Mouse (Mus musculus) c-Kit-positive CD71-positive TER-119-negative erythroid progenitor cells, embryonic 14.5 days (primary cell): ENCODE data around the gene Ap3m1.
A peak's percentile ranks its signal among the peaks of the same experiment; 100 is the strongest.

Source experiments
- DNase-seq: peaks from one replicate; pipeline ENCODE4 v3.0.0-alpha.2; 2013; ENCODE audit warnings: low read depth

Ap3m1 gene

DNA sequence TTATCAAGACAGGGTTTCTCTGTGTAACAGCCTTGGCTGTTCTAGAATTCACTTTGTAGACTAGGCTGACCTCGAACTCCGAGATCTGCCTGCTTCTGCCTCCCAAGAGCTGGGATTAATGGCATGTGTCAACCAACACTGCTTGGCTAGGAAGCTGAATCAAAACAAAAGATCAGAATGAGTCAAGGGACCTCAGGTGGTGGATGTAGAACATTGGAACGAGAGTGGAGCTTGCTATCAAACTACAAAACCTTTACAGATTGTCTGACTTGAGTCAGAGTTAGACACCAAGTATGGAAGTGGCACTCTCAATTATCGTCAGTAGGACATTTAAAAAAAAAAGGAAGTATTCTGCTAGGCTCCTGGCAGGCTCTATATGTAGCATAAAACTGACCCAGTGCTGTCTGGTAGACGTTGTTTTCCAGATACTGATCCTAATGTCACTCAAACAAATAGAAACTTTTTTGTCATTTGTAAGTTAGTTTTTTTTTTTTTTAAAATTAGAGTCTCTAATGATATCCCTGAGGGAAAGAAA is 38.4 kb downstream of the Ap3m1 start:
- DNase-seq: no peak

- DNase-seq: no peak
Measured at GRCm38 (mm10) chr14:20999617-21000016, 52.7 kb downstream of the Ap3m1 start.

DNA sequence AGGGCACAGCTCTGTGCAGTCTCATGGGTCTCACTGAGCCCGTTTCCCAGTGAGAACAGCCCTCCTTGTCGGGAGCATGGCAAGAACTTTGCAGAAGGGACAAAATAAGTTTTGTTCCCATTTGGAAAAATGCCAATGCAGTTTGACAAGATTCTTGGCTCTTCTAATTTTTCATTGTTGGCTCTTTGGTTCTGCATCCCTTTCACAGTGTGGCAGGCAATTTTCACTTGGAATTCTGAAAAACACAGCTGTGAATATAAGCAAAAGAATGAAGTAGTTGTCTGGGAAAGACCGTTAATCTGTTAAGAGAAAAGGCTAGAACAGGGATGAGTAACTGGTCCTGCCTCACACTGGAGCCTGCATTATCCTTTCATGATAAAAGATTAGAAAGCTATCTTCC is 54.8 kb downstream of the Ap3m1 start:
- no peak for DNase-seq

DNA sequence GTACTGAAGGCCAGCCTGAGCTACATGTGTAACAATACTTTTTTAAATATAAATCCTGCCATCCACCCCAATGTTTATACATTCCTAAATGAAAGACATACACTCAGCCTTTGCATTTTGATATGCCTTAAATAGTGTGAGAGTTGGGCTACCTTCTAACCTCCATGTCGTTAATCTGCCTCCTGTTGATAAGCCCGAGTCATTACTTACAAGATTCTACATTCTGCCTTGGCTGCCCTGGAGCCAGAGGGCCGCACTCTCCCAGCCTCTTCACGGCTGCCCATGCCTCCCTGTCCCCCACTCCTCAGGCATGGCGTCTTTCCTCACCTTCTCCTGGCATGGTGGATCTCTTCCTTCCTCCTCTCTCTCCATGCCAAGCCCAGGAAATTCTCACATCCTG is 55.9 kb downstream of the Ap3m1 start:
- DNase-seq: no peak

- DNase-seq: no peak
Measured at GRCm38 (mm10) chr14:20995497-20995896, 56.8 kb downstream of the Ap3m1 start.

DNA sequence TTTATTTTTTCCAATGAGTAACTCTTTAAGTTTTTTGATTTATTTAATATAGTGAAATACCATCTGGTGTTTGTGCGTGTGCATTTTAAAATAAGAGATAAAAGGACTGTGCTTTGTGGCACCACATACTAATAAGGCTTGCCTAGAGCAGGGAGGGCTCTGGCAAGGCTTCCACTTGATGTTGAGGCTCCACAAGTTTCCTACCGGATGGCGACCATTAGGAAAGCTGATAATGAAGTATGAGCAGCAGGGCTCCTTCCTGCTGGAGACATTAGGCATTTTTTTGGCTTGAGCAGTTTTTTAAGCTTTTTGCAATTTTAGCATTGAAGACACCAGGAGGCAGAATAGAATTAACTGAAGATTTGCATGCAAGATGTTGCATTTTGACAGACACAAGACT is 57.8 kb downstream of the Ap3m1 start:
- no peak for DNase-seq

DNA sequence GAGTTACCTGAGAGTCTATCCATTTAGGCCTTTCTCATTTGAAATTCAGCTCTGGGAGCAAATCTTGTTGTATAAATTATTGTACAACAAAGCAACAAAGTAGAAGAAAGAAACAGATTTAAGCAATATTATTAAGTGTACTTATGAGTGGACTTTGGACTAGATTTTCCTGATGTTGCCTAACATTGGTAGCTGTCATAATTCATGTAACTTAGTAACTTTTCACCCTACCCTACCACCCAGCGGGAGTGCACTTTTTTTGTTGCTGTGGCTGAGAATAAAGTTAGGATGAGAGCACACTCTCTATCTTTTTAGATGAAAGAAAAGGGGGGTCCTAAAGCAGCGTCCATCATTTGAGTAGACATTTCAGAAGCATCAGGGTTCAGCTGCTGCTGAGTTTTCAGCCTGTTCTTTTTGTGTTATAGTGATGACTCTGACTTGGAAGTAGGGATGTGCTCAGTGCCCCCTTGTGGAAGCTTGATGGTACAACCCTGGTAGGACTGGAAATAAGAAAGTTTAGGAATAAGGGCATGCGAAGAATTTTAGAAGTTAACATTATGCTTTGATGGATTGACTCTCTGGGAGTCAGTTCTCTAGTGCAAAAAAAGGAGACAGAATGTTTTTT is 59.1 kb downstream of the Ap3m1 start:
- DNase-seq: peak; percentile 45

GRCm38 (mm10) chr14:20991492-20991891 is 60.8 kb downstream of the Ap3m1 start:
- no peak for DNase-seq

DNA sequence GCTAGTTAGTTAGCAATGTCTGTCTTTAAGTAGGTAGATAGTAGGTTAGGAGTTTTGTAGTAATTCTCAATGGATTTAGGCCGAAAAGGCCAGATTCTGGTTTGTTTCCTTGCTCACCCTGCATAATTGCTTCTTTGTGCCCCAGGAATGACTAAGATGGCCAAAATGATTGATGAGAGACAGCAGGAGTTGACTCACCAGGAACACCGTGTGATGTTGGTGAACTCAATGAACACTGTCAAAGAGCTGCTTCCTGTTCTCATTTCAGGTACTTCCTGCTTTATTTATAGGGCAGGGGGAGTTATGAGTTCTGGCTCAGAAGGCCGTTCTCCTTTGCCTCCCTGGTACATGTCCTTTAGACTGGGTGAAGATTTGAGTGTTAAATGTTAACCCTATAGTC is 66.8 kb downstream of the Ap3m1 start:
- DNase-seq: no peak

DNA sequence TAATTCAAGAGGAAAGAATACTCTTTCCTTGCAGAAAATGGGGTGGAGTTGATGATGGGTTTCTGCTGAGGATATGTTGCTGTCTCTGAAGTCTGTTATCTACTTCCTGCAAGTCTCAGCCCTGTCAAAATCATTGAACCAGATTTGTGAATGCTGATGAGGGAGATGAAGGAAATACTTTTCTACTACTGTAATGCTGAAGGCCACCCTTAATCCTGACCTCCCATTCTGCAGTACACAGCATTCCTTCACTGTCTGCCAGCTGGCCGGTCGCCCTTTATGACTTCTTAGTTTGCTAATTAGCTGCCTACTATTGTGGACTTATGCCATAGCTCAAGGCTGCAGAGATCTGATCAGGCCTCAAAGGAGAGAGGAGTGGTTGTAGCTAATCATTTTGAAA is 68.5 kb downstream of the Ap3m1 start:
- no peak for DNase-seq
